Mouse (Mus musculus): Measurements from ENCODE around the gene Gapvd1. TPM values are rescaled to one million over a fixed set of nuclear protein-coding genes. Genes with fewer than 3 reads are reported as not detected.

Gapvd1 gene
- polyA plus RNA-seq, 1 experiment, result 28.3 TPM

GRCm38 (mm10) chr2:34711904-34712303, 43.1 kb downstream of the Gapvd1 start:
- Histone ChIP-seq H3K4me3 (no peak overlapping the region), H3K4me2 (ENCODE audit: low read depth) (no peak overlapping the region), H3K27me3 (ENCODE audit: control insufficient read depth, insufficient read depth, insufficient read length) (no peaks in the 10 kb centered on the region), H3ac (ENCODE audit: control insufficient read depth, insufficient read length) (no peak overlapping the region), H3K79me2 (ENCODE audit: control insufficient read depth, insufficient read depth) (no peaks in the 10 kb centered on the region), H3K36me3 (ENCODE audit: control insufficient read depth, insufficient read depth) (peaks cover 72% of the 10 kb centered on the region)
- TF ChIP-seq MAX (IDR thresholded peaks at IDR 0.05; ENCODE audit: low read depth) (no peak), REST (IDR thresholded peaks at IDR 0.05; ENCODE audit: insufficient read depth, insufficient read length) (no peak), CEBPB (IDR thresholded peaks at IDR 0.05; ENCODE audit: insufficient read depth, poor library complexity, severe bottlenecking) (no peak), MYOD1 (IDR thresholded peaks at IDR 0.05; ENCODE audit: control insufficient read depth in 1 of 3, insufficient read length in 2 of 3, low read depth in 2 of 3) (no peak), TCF3 (IDR thresholded peaks at IDR 0.05; ENCODE audit: insufficient read length, low read depth) (no peak), POLR2AphosphoS2 (IDR thresholded peaks at IDR 0.05; ENCODE audit: insufficient read length, low read depth) (no peak), TCF12 (IDR thresholded peaks at IDR 0.05; ENCODE audit: insufficient read depth, poor library complexity, severe bottlenecking) (no peak), E2F4 (IDR thresholded peaks at IDR 0.05; ENCODE audit: insufficient read depth) (no peak), USF1 (IDR thresholded peaks at IDR 0.05; ENCODE audit: low read depth) (no peak), MYOG (IDR thresholded peaks at IDR 0.05; ENCODE audit: control insufficient read depth in 1 of 3, insufficient read depth in 1 of 3, insufficient read length in 2 of 3, low read depth in 2 of 3) (no peak), POLR2A (IDR thresholded peaks at IDR 0.05; ENCODE audit: insufficient read length, low read depth) (no peak), SRF (IDR thresholded peaks at IDR 0.05; ENCODE audit: control insufficient read depth, insufficient read length, low read depth) (no peak)

- TF ChIP-seq POLR2A (IDR thresholded peaks at IDR 0.05; ENCODE audit: insufficient read length, low read depth), result no peak
- no peak for TF ChIP-seq MYOD1 (IDR thresholded peaks at IDR 0.05; ENCODE audit: control insufficient read depth in 1 of 3, insufficient read length in 2 of 3, low read depth in 2 of 3)
- TF ChIP-seq TCF12 (IDR thresholded peaks at IDR 0.05; ENCODE audit: insufficient read depth, poor library complexity, severe bottlenecking), result no peak
- no peak for TF ChIP-seq REST (IDR thresholded peaks at IDR 0.05; ENCODE audit: insufficient read depth, insufficient read length)
- no peak for TF ChIP-seq USF1 (IDR thresholded peaks at IDR 0.05; ENCODE audit: low read depth)
- no peak for TF ChIP-seq TCF3 (IDR thresholded peaks at IDR 0.05; ENCODE audit: insufficient read length, low read depth)
- TF ChIP-seq POLR2AphosphoS2 (IDR thresholded peaks at IDR 0.05; ENCODE audit: insufficient read length, low read depth), result no peak
- TF ChIP-seq SRF (IDR thresholded peaks at IDR 0.05; ENCODE audit: control insufficient read depth, insufficient read length, low read depth), result no peak
- TF ChIP-seq MYOG (IDR thresholded peaks at IDR 0.05; ENCODE audit: control insufficient read depth in 1 of 3, insufficient read depth in 1 of 3, insufficient read length in 2 of 3, low read depth in 2 of 3), result no peak
- no peak for TF ChIP-seq CEBPB (IDR thresholded peaks at IDR 0.05; ENCODE audit: insufficient read depth, poor library complexity, severe bottlenecking)
- no peak for TF ChIP-seq MAX (IDR thresholded peaks at IDR 0.05; ENCODE audit: low read depth)
- Histone ChIP-seq H3K4me3 (no peak overlapping the region), H3K27me3 (ENCODE audit: control insufficient read depth, insufficient read depth, insufficient read length) (no peaks in the 10 kb centered on the region), H3K4me2 (ENCODE audit: low read depth) (no peak overlapping the region), H3K79me2 (ENCODE audit: control insufficient read depth, insufficient read depth) (no peaks in the 10 kb centered on the region), H3ac (ENCODE audit: control insufficient read depth, insufficient read length) (no peak overlapping the region), H3K36me3 (ENCODE audit: control insufficient read depth, insufficient read depth) (peaks cover 82% of the 10 kb centered on the region)
These were observed 46.4 kb downstream of the Gapvd1 start for GRCm38 (mm10) chr2:34708675-34709074.

GRCm38 (mm10) chr2:34696592-34696991, 58.4 kb downstream of the Gapvd1 start:
- no peaks in the 10 kb centered on the region for H3K27me3 ChIP-seq (ENCODE audit: control insufficient read depth, insufficient read depth, insufficient read length)
- no peak for TF ChIP-seq MYOG (IDR thresholded peaks at IDR 0.05; ENCODE audit: control insufficient read depth in 1 of 3, insufficient read depth in 1 of 3, insufficient read length in 2 of 3, low read depth in 2 of 3)
- no peak for TF ChIP-seq E2F4 (IDR thresholded peaks at IDR 0.05; ENCODE audit: insufficient read depth)
- TF ChIP-seq MYOD1 (IDR thresholded peaks at IDR 0.05; ENCODE audit: control insufficient read depth in 1 of 3, insufficient read length in 2 of 3, low read depth in 2 of 3), result peak in 2 of 3 experiments; percentile 7 to 63
- no peaks in the 10 kb centered on the region for H3K79me2 ChIP-seq (ENCODE audit: control insufficient read depth, insufficient read depth)
- H3K4me3 ChIP-seq, result no peak overlapping the region
- peaks cover 50% of the 10 kb centered on the region for H3K36me3 ChIP-seq (ENCODE audit: control insufficient read depth, insufficient read depth)
- no peak overlapping the region for H3ac ChIP-seq (ENCODE audit: control insufficient read depth, insufficient read length)
- no peak overlapping the region for H3K4me2 ChIP-seq (ENCODE audit: low read depth)

GRCm38 (mm10) chr2:34692861-34693260, 62.2 kb downstream of the Gapvd1 start:
- Histone ChIP-seq H3K4me3 (no peak overlapping the region), H3ac (ENCODE audit: control insufficient read depth, insufficient read length) (no peak overlapping the region), H3K79me2 (ENCODE audit: control insufficient read depth, insufficient read depth) (no peaks in the 10 kb centered on the region), H3K36me3 (ENCODE audit: control insufficient read depth, insufficient read depth) (peaks cover 56% of the 10 kb centered on the region), H3K4me2 (ENCODE audit: low read depth) (no peak overlapping the region), H3K27me3 (ENCODE audit: control insufficient read depth, insufficient read depth, insufficient read length) (no peaks in the 10 kb centered on the region)
- no peak for TF ChIP-seq POLR2A (IDR thresholded peaks at IDR 0.05; ENCODE audit: insufficient read length, low read depth)

GRCm38 (mm10) chr2:34684076-34684870, 70.8 kb downstream of the Gapvd1 start:
- no peak overlapping the region for H3K4me2 ChIP-seq (ENCODE audit: low read depth)
- TF ChIP-seq POLR2AphosphoS2 (IDR thresholded peaks at IDR 0.05; ENCODE audit: insufficient read length, low read depth) (no peak), MYOD1 (IDR thresholded peaks at IDR 0.05; ENCODE audit: control insufficient read depth in 1 of 3, insufficient read length in 2 of 3, low read depth in 2 of 3) (peak in 1 of 3 experiments; percentile 42), SRF (IDR thresholded peaks at IDR 0.05; ENCODE audit: control insufficient read depth, insufficient read length, low read depth) (no peak), TCF3 (IDR thresholded peaks at IDR 0.05; ENCODE audit: insufficient read length, low read depth) (no peak), MYOG (IDR thresholded peaks at IDR 0.05; ENCODE audit: control insufficient read depth in 1 of 3, insufficient read depth in 1 of 3, insufficient read length in 2 of 3, low read depth in 2 of 3) (peak in 1 of 3 experiments; percentile 9), TCF12 (IDR thresholded peaks at IDR 0.05; ENCODE audit: insufficient read depth, poor library complexity, severe bottlenecking) (no peak)
- no peak overlapping the region for H3K4me3 ChIP-seq
- no peaks in the 10 kb centered on the region for H3K79me2 ChIP-seq (ENCODE audit: control insufficient read depth, insufficient read depth)
- H3K36me3 ChIP-seq (ENCODE audit: control insufficient read depth, insufficient read depth), result peaks cover 51% of the 10 kb centered on the region
- H3K27me3 ChIP-seq (ENCODE audit: control insufficient read depth, insufficient read depth, insufficient read length), result no peaks in the 10 kb centered on the region
- H3ac ChIP-seq (ENCODE audit: control insufficient read depth, insufficient read length), result no peak overlapping the region

Measured in myocyte (in vitro differentiated cells).